13 mouse cellular contexts compared by ENCODE assay signal in the genomic region with DNA sequence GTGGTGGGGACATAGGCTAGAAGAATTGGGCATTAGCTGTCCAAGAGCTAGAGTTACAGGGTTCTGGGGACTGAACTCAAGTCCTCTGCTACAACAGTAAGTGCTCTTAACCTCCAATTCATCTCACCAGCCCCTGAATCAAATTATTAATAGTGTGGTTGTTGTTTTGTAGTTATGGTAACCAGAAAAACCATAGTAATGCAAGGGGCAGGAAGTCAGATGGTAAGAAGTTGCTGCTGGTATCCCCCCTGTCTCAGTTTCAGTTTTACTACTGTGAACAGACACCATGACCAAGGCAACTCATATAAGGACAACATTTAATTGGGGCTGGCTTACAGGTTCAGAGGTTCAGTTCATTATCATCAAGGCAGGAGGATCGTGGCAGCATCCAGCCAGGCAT.
"Had no signal": no experiment of that assay in that cellular context is flagged by ENCODE, and none has a peak within 500 bp of the region (broad histone marks: within the 10 kb centered on the region; RNA-seq: fewer than 3 reads in every experiment).

No protein-coding gene starts in this region.

- ATAC-seq: liver, embryonic 12.5 days had no signal

- DNase-seq: kidney, postnatal 25 days; layer of hippocampus, adult 9-11 months; liver; lung, adult 18-20 months; lung, postnatal 14 days; lung, postnatal 4 days; midbrain, embryonic 14.5 days; right cerebral cortex, adult 18-20 months; right cerebral cortex, postnatal 14 days; right cerebral cortex, postnatal 4 days; thymus, adult 18-20 months; thymus, postnatal 36 days had no signal
